Mouse (Mus musculus): ENCODE results near the gene Cstf3.
A peak's percentile ranks its signal among the peaks of the same experiment; 100 is the strongest.

Gene Cstf3

GRCm38 (mm10) chr2:104711585-104712485, 121.5 kb downstream of the Cstf3 start, which contains the start of gene Tcp11l1:
TSS of gene Tcp11l1 (minus strand) at chr2:104712169.
- peak; percentile 24 for DNase-seq (ENCODE audit: low read depth, low spot score)

DNA sequence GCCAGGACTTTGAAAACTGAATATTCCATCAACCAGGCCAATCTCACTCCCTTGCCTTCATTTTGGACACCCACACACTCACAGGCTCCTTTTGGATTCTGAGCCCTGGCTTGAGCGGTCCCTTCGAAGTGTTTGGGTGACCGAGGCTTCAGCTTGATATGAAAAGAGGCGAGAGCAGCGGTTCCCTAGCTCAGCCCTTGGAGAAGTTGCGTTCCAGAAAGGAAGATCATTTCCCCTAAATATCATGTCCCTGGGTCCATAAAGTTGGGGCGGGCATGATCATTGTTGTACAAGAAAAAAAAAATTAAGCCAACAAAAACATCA, 122.1 kb downstream of the Cstf3 start:
- DNase-seq (ENCODE audit: low read depth, low spot score), result no peak

GRCm38 (mm10) chr2:104714254-104714691, 124.0 kb downstream of the Cstf3 start:
- no peak for DNase-seq (ENCODE audit: low read depth, low spot score)

Data from ES-CJ7 (cell line).